Mouse (Mus musculus) CH12.LX (cell line): Measurements from ENCODE around the gene Cnksr1. TPM values are rescaled to one million over a fixed set of nuclear protein-coding genes. Genes with fewer than 3 reads are reported as not detected.

Source experiments
- DNase-seq: peaks from one replicate; pipeline ENCODE4 v3.0.0-alpha.2; 2013; ENCODE audit errors: extremely low read depth
- H3K27ac ChIP-seq: 2 replicates; pipeline ENCODE4 v1.5.1; 2012; ENCODE audit warnings: low read depth, mild to moderate bottlenecking, control low read depth, moderate library complexity; ENCODE audit not compliant: insufficient read depth
- H3K27me3 ChIP-seq: replicated peaks from 2 replicates; pipeline ENCODE3; 2012; ENCODE audit warnings: inconsistent platforms
- H3K36me3 ChIP-seq, 2 experiments: replicated peaks in 1 of 2; 2 replicates each; pipeline versions ENCODE3 to v1.6.1; 2012; ENCODE audit warnings: inconsistent platforms in 1 of 2, low read length in 1 of 2, mild to moderate bottlenecking in 1 of 2, mixed read lengths in 1 of 2, moderate library complexity in 1 of 2; ENCODE audit not compliant: control insufficient read depth in 1 of 2, insufficient read depth in 1 of 2
- H3K4me1 ChIP-seq, 2 experiments: 2 replicates each; pipeline ENCODE4 v1.6.1; 2012; ENCODE audit warnings: inconsistent platforms in 1 of 2, moderate library complexity in 1 of 2; ENCODE audit not compliant: insufficient read depth in 2 of 2, control insufficient read depth in 1 of 2
- H3K4me2 ChIP-seq: 2 replicates; pipeline ENCODE4 v1.6.1; 2012; ENCODE audit warnings: low read depth, mild to moderate bottlenecking, control low read depth; ENCODE audit not compliant: poor library complexity, insufficient read depth, severe bottlenecking
- H3K4me3 ChIP-seq, 3 experiments: fragments of 150-350 bp in 1 of 3; sonication (generic) in 1 of 3; replicated peaks in 1 of 3; 2 replicates each; pipeline versions ENCODE3 to v1.5.1; 2011 to 2012; ENCODE audit warnings: low read depth in 2 of 3, low read length in 2 of 3, mild to moderate bottlenecking in 2 of 3, moderate library complexity in 2 of 3, control low read depth in 1 of 3, improper control_type of control experiment in 1 of 3, inconsistent platforms in 1 of 3, mixed read lengths in 1 of 3; ENCODE audit not compliant: poor library complexity in 1 of 3
- H3K79me2 ChIP-seq: replicated peaks from 2 replicates; pipeline ENCODE4 v1.6.1; 2012; ENCODE audit warnings: mild to moderate bottlenecking, moderate library complexity; ENCODE audit not compliant: control insufficient read depth, poor library complexity, insufficient read depth, severe bottlenecking; ENCODE audit errors: extremely low read depth
- H3K9ac ChIP-seq: 2 replicates; pipeline ENCODE4 v1.6.1; 2012; ENCODE audit warnings: low read depth, mild to moderate bottlenecking, control low read depth, moderate library complexity; ENCODE audit not compliant: insufficient read depth
- H3K9me3 ChIP-seq: replicated peaks from 2 replicates; pipeline ENCODE3; 2012; ENCODE audit warnings: low read length, inconsistent platforms, mixed read lengths
- CHD1 ChIP-seq: IDR thresholded peaks from 2 replicates; pipeline ENCODE4 v1.6.1; 2012; ENCODE audit warnings: low read depth, low read length, improper control_type of control experiment, inconsistent platforms
- CTCF ChIP-seq, 2 experiments: IDR thresholded peaks in 1 of 2; conservative IDR thresholded peaks in 1 of 2; 2 replicates each; pipeline ENCODE4 v1.5.1; 2011 to 2012; ENCODE audit warnings: low read depth in 2 of 2, low read length in 2 of 2, improper control_type of control experiment in 1 of 2, inconsistent platforms in 1 of 2, mild to moderate bottlenecking in 1 of 2, moderate library complexity in 1 of 2
- E2F4 ChIP-seq: IDR thresholded peaks from 2 replicates; pipeline ENCODE4 v1.6.1; 2011; ENCODE audit warnings: low read depth, low read length, improper control_type of control experiment; ENCODE audit not compliant: insufficient replicate concordance
- GABPA ChIP-seq: IDR thresholded peaks from 2 replicates; pipeline ENCODE4 v1.6.1; 2012; ENCODE audit warnings: low read depth, low read length, improper control_type of control experiment, inconsistent platforms; ENCODE audit not compliant: insufficient replicate concordance
- HCFC1 ChIP-seq: IDR thresholded peaks from 2 replicates; pipeline ENCODE4 v1.6.1; 2012; ENCODE audit warnings: low read depth, mild to moderate bottlenecking, inconsistent platforms, low read length, improper control_type of control experiment
- IRF4 ChIP-seq: IDR thresholded peaks from 2 replicates; pipeline ENCODE4 v1.6.1; 2014; ENCODE audit warnings: low read depth, mild to moderate bottlenecking, inconsistent platforms, low read length, improper control_type of control experiment
- KAT2A ChIP-seq: IDR thresholded peaks from 2 replicates; pipeline ENCODE4 v1.6.1; 2012; ENCODE audit warnings: low read length, improper control_type of control experiment, inconsistent platforms; ENCODE audit not compliant: insufficient replicate concordance
- MAFK ChIP-seq: IDR thresholded peaks from 2 replicates; pipeline ENCODE4 v1.6.1; 2011; ENCODE audit warnings: low read length, improper control_type of control experiment; ENCODE audit not compliant: insufficient replicate concordance
- MAX ChIP-seq: IDR thresholded peaks from 2 replicates; pipeline ENCODE4 v1.6.1; 2011; ENCODE audit warnings: low read length, improper control_type of control experiment
- MAZ ChIP-seq: IDR thresholded peaks from 2 replicates; pipeline ENCODE4 v1.6.1; 2012; ENCODE audit warnings: low read depth, mild to moderate bottlenecking, inconsistent platforms, low read length, improper control_type of control experiment, moderate library complexity
- MXI1 ChIP-seq: IDR thresholded peaks from 2 replicates; pipeline ENCODE4 v1.6.1; 2011; ENCODE audit warnings: mild to moderate bottlenecking, low read depth, low read length, improper control_type of control experiment
- MYC ChIP-seq: IDR thresholded peaks from 2 replicates; pipeline ENCODE4 v1.6.1; 2011; ENCODE audit warnings: low read depth, mild to moderate bottlenecking, improper control_type of control experiment, low read length
- PAX5 ChIP-seq: IDR thresholded peaks from 2 replicates; pipeline ENCODE4 v1.6.1; 2012; ENCODE audit warnings: low read length, inconsistent platforms, mixed read lengths
- RAD21 ChIP-seq: IDR thresholded peaks from 2 replicates; pipeline ENCODE4 v1.6.1; 2011; ENCODE audit warnings: low read depth, mild to moderate bottlenecking, low read length, improper control_type of control experiment, moderate library complexity
- RCOR1 ChIP-seq: conservative IDR thresholded peaks from 2 replicates; pipeline ENCODE4 v1.6.1; 2012; ENCODE audit warnings: low read depth, mild to moderate bottlenecking, inconsistent platforms, low read length, improper control_type of control experiment
- SIN3A ChIP-seq: IDR thresholded peaks from 2 replicates; pipeline ENCODE4 v1.6.1; 2012; ENCODE audit warnings: low read length, improper control_type of control experiment, inconsistent platforms
- SMC3 ChIP-seq: IDR thresholded peaks from 2 replicates; pipeline ENCODE4 v1.6.1; 2011; ENCODE audit warnings: low read depth, low read length, improper control_type of control experiment
- TBP ChIP-seq: conservative IDR thresholded peaks from 2 replicates; pipeline ENCODE4 v1.6.1; 2011; ENCODE audit warnings: low read depth, low read length, improper control_type of control experiment
- ZMIZ1 ChIP-seq: IDR thresholded peaks from 2 replicates; pipeline ENCODE4 v1.6.1; 2012; ENCODE audit warnings: low read depth, mild to moderate bottlenecking, inconsistent platforms, low read length, improper control_type of control experiment
- dilution Hi-C: fragments of 300-500 bp; cut with MboI; formaldehyde crosslinking; loops from 2 replicates; pipeline ENCODE4 v1.14.3; 2020; ENCODE audit warnings: low sequenced_read_pairs; ENCODE audit not compliant: extremely low pct_unique_long_range_greater_than_20kb, extremely low pct_ligation_motif_present
- in situ Hi-C: fragments of 300-500 bp; cut with MboI; formaldehyde crosslinking; loops from 3 replicates; pipeline ENCODE4 v1.14.3; 2019; ENCODE audit warnings: low sequenced_read_pairs, low pct_ligation_motif_present, low pct_unique_long_range_greater_than_20kb, mixed read lengths
- polyA plus RNA-seq: library from polyadenylated mRNA; unstranded; fragments of >175 nt; gene quantifications from 2 replicates; pipeline ENCODE4 v1.2.1, GENCODE M21; 2012; ENCODE audit warnings: low read depth; ENCODE audit not compliant: insufficient read length
- total RNA-seq, 2 experiments: library from RNA; depleted of rRNA; stranded (reverse); fragments of 300-350 nt in 1 of 2; fragments of >200 nt in 1 of 2; gene quantifications; 2 replicates each; pipeline ENCODE4 v1.2.3; 2012 to 2014

The Cnksr1 gene
- total and polyA plus RNA-seq, 3 experiments = 0.13 to 0.16 TPM; not detected in 1

DNA sequence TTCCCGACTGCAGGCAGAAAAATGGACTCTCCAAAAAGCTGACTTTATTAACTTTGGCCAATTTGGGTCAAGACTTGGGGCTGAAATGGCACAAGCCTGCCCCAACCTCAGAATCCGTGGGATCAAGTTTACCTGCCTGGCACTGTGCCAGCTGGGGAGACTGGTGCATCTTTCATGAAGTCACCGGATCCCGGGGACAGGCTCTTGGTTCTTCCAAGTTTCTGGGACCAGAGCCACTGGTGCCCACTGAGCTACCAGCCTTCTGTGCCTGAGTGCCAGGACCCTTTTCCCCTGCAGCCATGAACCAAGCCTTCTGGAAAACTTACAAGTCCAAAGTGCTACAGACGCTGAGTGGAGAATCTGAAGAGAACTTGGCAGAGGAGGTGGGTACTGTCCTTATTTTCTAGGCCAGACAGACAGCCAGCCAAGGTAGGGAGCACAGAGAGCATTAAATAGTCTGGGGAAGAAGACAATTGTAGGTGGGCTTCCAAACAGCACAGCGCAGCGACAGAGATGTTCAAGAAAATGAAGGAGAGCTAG is 8.6 kb upstream of the Cnksr1 start, which contains the start of gene Gm30191:
Gm30191 (plus strand) TSS at position 217 of the 540 bp plus-strand sequence.
- H3K36me3 ChIP-seq = peaks cover 7 to 17% of the 10 kb centered on the region in 2 experiments
- TF ChIP-seq MAZ (no peak), GABPA (no peak), HCFC1 (no peak), RCOR1 (no peak), E2F4 (no peak), KAT2A (no peak), RAD21 (no peak), CTCF (conservative IDR thresholded peaks at IDR 0.05 in 1 of 2, IDR thresholded peaks at IDR 0.05 in 1 of 2; ENCODE audit: low read depth in 2 of 2, low read length in 2 of 2) (no peak), ZMIZ1 (no peak), PAX5 (no peak)
- peaks cover 59% of the 10 kb centered on the region for H3K27me3 ChIP-seq
- peak within 1 kb of the TSS; percentile 20 for H3K9ac ChIP-seq
- H3K9me3 ChIP-seq = peaks cover 10% of the 10 kb centered on the region
- H3K4me1 ChIP-seq = peaks cover 9 to 24% of the 10 kb centered on the region in 2 experiments; a peak in 3 of 4 replicates
- peak within 1 kb of the TSS; percentile 58; the same call in 1 of the 2 replicates for H3K4me2 ChIP-seq
- no peak within 1 kb of the TSS for H3K27ac ChIP-seq
- H3K79me2 ChIP-seq = peaks cover 10% of the 10 kb centered on the region; the same call in 1 of the 2 replicates
- in situ Hi-C loops (loop anchor here (5.0 kb wide), 1 partner anchor 41 kb away; the partner anchor contains the start of gene Pdik1l), dilution Hi-C loops (no loop called here)
- H3K4me3 ChIP-seq = no peak within 1 kb of the TSS
- no peak for DNase-seq

DNA sequence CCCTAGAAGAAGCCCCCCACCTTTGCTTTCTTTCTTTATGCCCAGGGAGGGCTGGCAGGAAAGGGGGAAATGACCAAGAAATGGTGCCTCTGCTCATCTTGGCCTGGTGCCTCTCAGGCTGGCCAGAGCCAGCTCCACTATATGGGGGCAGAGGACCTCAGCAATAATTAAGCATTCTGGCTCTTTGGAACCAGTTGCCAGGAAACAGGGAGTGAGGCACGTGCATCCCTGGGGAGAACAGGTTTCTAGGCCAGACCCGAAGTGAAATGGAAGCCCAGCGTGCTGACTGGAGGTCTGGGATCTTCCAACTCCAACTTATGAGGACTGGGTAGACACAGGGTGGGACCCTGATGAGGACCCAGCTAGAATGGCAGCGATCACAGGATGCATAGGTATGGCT is 8.1 kb upstream of the Cnksr1 start:
- Histone ChIP-seq H3K4me1 (peaks cover 9 to 24% of the 10 kb centered on the region in 2 experiments; a peak in 3 of 4 replicates), H3K9ac (no peak overlapping the region), H3K79me2 (peaks cover 10% of the 10 kb centered on the region; the same call in 1 of the 2 replicates), H3K9me3 (peaks cover 4% of the 10 kb centered on the region), H3K36me3 (peaks cover 7 to 17% of the 10 kb centered on the region in 2 experiments), H3K27me3 (peaks cover 56% of the 10 kb centered on the region), H3K4me2 (no peak overlapping the region), H3K27ac (no peak overlapping the region), H3K4me3 (no peak overlapping the region)
- no peak for DNase-seq
- TF ChIP-seq SMC3 = no peak
- no peak for TF ChIP-seq TBP
- TF ChIP-seq MAFK = no peak
- TF ChIP-seq CHD1 = no peak
- TF ChIP-seq CTCF (conservative IDR thresholded peaks at IDR 0.05 in 1 of 2, IDR thresholded peaks at IDR 0.05 in 1 of 2; ENCODE audit: low read depth in 2 of 2, low read length in 2 of 2) = no peak
- TF ChIP-seq HCFC1 = no peak
- TF ChIP-seq MYC = no peak
- TF ChIP-seq MXI1 = no peak
- no peak for TF ChIP-seq MAX
- TF ChIP-seq IRF4 = no peak
- TF ChIP-seq SIN3A = no peak
- dilution Hi-C loops (no loop called here), in situ Hi-C loops (loop anchor here (5.0 kb wide), 1 partner anchor 41 kb away; the partner anchor contains the start of gene Pdik1l)
